Mouse (Mus musculus) megakaryocyte, embryonic 14.5 days (primary cell): ENCODE measurements around the gene Tmem88. TPM values are rescaled to one million over a fixed set of nuclear protein-coding genes. Genes with fewer than 3 reads are reported as not detected.

Experiments used
- H3K27me3 ChIP-seq: replicated peaks from 2 replicates; pipeline ENCODE3; 2012; ENCODE audit warnings: inconsistent platforms
- H3K36me3 ChIP-seq: replicated peaks from 2 replicates; pipeline ENCODE3; 2012; ENCODE audit warnings: low read length, inconsistent platforms, mixed read lengths
- H3K4me1 ChIP-seq: 2 replicates; pipeline ENCODE4 v1.6.1; 2012; ENCODE audit warnings: inconsistent platforms
- H3K4me3 ChIP-seq: replicated peaks from 2 replicates; pipeline ENCODE3; 2012; ENCODE audit warnings: moderate library complexity, mild to moderate bottlenecking, inconsistent platforms
- H3K9me3 ChIP-seq: 2 replicates; pipeline ENCODE4 v1.6.1; 2012; ENCODE audit warnings: inconsistent platforms
- FLI1 ChIP-seq: IDR thresholded peaks from 2 replicates; pipeline ENCODE4 v1.6.1; 2012; ENCODE audit warnings: low read length, inconsistent platforms, mixed read lengths
- GATA1 ChIP-seq: IDR thresholded peaks from 3 replicates; pipeline ENCODE4 v1.6.1; 2012; ENCODE audit warnings: mixed read lengths, low read length, inconsistent platforms, borderline replicate concordance
- polyA plus RNA-seq: library from polyadenylated mRNA; stranded (reverse); fragments of >175 nt; gene quantifications from 2 replicates; pipeline ENCODE4 v1.2.3, GENCODE M21; 2012; ENCODE audit warnings: low replicate concordance; ENCODE audit not compliant: insufficient read depth

Tmem88 gene
- polyA plus RNA-seq, result 0.35 TPM in 1 of 2 replicates, not detected in the other

GRCm38 (mm10) chr11:69398059-69398458 lies at the start of gene Tmem88:
Gene Tmem88, minus strand, starts transcription at chr11:69398234.
- peaks cover 55% of the 10 kb centered on the region for H3K36me3 ChIP-seq
- H3K4me3 ChIP-seq, result peak within 1 kb of the TSS; percentile 100
- H3K9me3 ChIP-seq, result no peaks in the 10 kb centered on the region
- H3K27me3 ChIP-seq, result no peaks in the 10 kb centered on the region
- peaks cover 47% of the 10 kb centered on the region for H3K4me1 ChIP-seq
- TF ChIP-seq FLI1 (no peak), GATA1 (no peak)

- no peak for TF ChIP-seq FLI1
- no peak for TF ChIP-seq GATA1
- peaks cover 4% of the 10 kb centered on the region for H3K4me1 ChIP-seq
- no peaks in the 10 kb centered on the region for H3K36me3 ChIP-seq
- H3K27me3 ChIP-seq, result peaks cover 57% of the 10 kb centered on the region
- H3K4me3 ChIP-seq, result no peak overlapping the region
- H3K9me3 ChIP-seq, result peaks cover 9% of the 10 kb centered on the region
Observed at GRCm38 (mm10) chr11:69447299-69447698, 49.3 kb upstream of the Tmem88 start.

GRCm38 (mm10) chr11:69443328-69443727 lies 45.3 kb upstream of the Tmem88 start:
- H3K27me3 ChIP-seq, result peaks cover 45% of the 10 kb centered on the region

GRCm38 (mm10) chr11:69437291-69437690 lies 39.3 kb upstream of the Tmem88 start:
- Histone ChIP-seq H3K9me3 (no peaks in the 10 kb centered on the region), H3K4me3 (no peak overlapping the region), H3K36me3 (no peaks in the 10 kb centered on the region), H3K27me3 (peaks cover 66% of the 10 kb centered on the region), H3K4me1 (peaks cover 15% of the 10 kb centered on the region)
- TF ChIP-seq GATA1, result no peak

More at GRCm38 (mm10) chr11:69443328-69443727, 45.3 kb upstream of the Tmem88 start:
- Histone ChIP-seq H3K9me3 (peaks cover 9% of the 10 kb centered on the region), H3K4me1 (peaks cover 8% of the 10 kb centered on the region; the same call in 1 of the 2 replicates), H3K4me3 (no peak overlapping the region), H3K36me3 (no peaks in the 10 kb centered on the region)
- TF ChIP-seq GATA1, result no peak
- TF ChIP-seq FLI1, result no peak

- H3K4me3 ChIP-seq, result no peak overlapping the region
- peaks cover 56% of the 10 kb centered on the region for H3K27me3 ChIP-seq
- H3K36me3 ChIP-seq, result no peaks in the 10 kb centered on the region
- TF ChIP-seq GATA1, result no peak
- TF ChIP-seq FLI1, result no peak
- no peaks in the 10 kb centered on the region for H3K9me3 ChIP-seq
- H3K4me1 ChIP-seq, result peaks cover 23% of the 10 kb centered on the region
Observed at GRCm38 (mm10) chr11:69433189-69433588, 35.2 kb upstream of the Tmem88 start.

GRCm38 (mm10) chr11:69432640-69432982 lies 34.6 kb upstream of the Tmem88 start:
- H3K27me3 ChIP-seq, result peaks cover 53% of the 10 kb centered on the region
- no peak for TF ChIP-seq FLI1
- no peak for TF ChIP-seq GATA1
- H3K4me1 ChIP-seq, result peaks cover 22% of the 10 kb centered on the region
- H3K4me3 ChIP-seq, result no peak overlapping the region
- H3K36me3 ChIP-seq, result no peaks in the 10 kb centered on the region
- no peaks in the 10 kb centered on the region for H3K9me3 ChIP-seq

- peaks cover 47% of the 10 kb centered on the region for H3K27me3 ChIP-seq
- H3K9me3 ChIP-seq, result no peaks in the 10 kb centered on the region
- H3K4me1 ChIP-seq, result peaks cover 18% of the 10 kb centered on the region
- no peak overlapping the region for H3K4me3 ChIP-seq
- no peaks in the 10 kb centered on the region for H3K36me3 ChIP-seq
- no peak for TF ChIP-seq FLI1
- TF ChIP-seq GATA1, result no peak
Observed at GRCm38 (mm10) chr11:69431829-69432639, 34.0 kb upstream of the Tmem88 start.

- TF ChIP-seq GATA1, result no peak
- TF ChIP-seq FLI1, result no peak
- Histone ChIP-seq H3K27me3 (peaks cover 33% of the 10 kb centered on the region), H3K9me3 (no peaks in the 10 kb centered on the region), H3K4me1 (peaks cover 24% of the 10 kb centered on the region), H3K4me3 (no peak overlapping the region), H3K36me3 (no peaks in the 10 kb centered on the region)
Observed at GRCm38 (mm10) chr11:69430631-69431030, 32.6 kb upstream of the Tmem88 start.

- H3K27me3 ChIP-seq, result peaks cover 21% of the 10 kb centered on the region
- peaks cover 26% of the 10 kb centered on the region for H3K4me1 ChIP-seq
Observed at GRCm38 (mm10) chr11:69429313-69429712, 31.3 kb upstream of the Tmem88 start.

GRCm38 (mm10) chr11:69428751-69429150 lies 30.7 kb upstream of the Tmem88 start:
- peaks cover 17% of the 10 kb centered on the region for H3K27me3 ChIP-seq
- H3K4me1 ChIP-seq, result peaks cover 31% of the 10 kb centered on the region
- H3K36me3 ChIP-seq, result no peaks in the 10 kb centered on the region
- no peak for TF ChIP-seq FLI1
- no peak for TF ChIP-seq GATA1
- H3K9me3 ChIP-seq, result no peaks in the 10 kb centered on the region
- H3K4me3 ChIP-seq, result no peak overlapping the region

More at GRCm38 (mm10) chr11:69429313-69429712, 31.3 kb upstream of the Tmem88 start:
- no peak for TF ChIP-seq GATA1
- TF ChIP-seq FLI1, result no peak
- Histone ChIP-seq H3K36me3 (no peaks in the 10 kb centered on the region), H3K9me3 (no peaks in the 10 kb centered on the region), H3K4me3 (peak overlapping the region; percentile 31)
